Mouse (Mus musculus) frontal cortex, adult (tissue): ENCODE results near the gene Brcc3.

ENCODE experiments used
- ATAC-seq: cut with Nextera tagmentation; 2 replicates; pipeline ENCODE4 v1.9.2; 2017; ENCODE audit warnings: mild to moderate bottlenecking, moderate library complexity, mixed read lengths; ENCODE audit not compliant: low TSS enrichment

Gene Brcc3

GRCm38 (mm10) chrX:75415936-75416785 is at the start of gene Brcc3, which contains the start of the genes Cmc4 and Mtcp1:
Gene Brcc3 (plus strand): TSS chrX:75416628.
Gene Cmc4 (minus strand): TSS chrX:75416584.
Gene Mtcp1 (minus strand): TSS chrX:75416588.
- ATAC-seq, result peak; percentile 100

- no peak for ATAC-seq
These were observed 46.2 kb upstream of the Brcc3 start for GRCm38 (mm10) chrX:75370197-75370596.

GRCm38 (mm10) chrX:75372666-75373425 is 43.6 kb upstream of the Brcc3 start:
- no peak for ATAC-seq

GRCm38 (mm10) chrX:75376815-75377214 is 39.6 kb upstream of the Brcc3 start:
- ATAC-seq, result no peak

GRCm38 (mm10) chrX:75381176-75381575 is 35.3 kb upstream of the Brcc3 start:
- ATAC-seq, result no peak

- ATAC-seq, result no peak
These were observed 34.7 kb upstream of the Brcc3 start for GRCm38 (mm10) chrX:75381699-75382098.

GRCm38 (mm10) chrX:75382195-75382771 is 34.1 kb upstream of the Brcc3 start, which contains the start of the genes Fundc2 and F8:
Gene Fundc2 (plus strand): TSS chrX:75382399.
Gene F8 (minus strand): TSS chrX:75382615.
- ATAC-seq, result peak; percentile 97

GRCm38 (mm10) chrX:75399471-75399870 is 17.0 kb upstream of the Brcc3 start:
- ATAC-seq, result no peak

- ATAC-seq, result no peak
These were observed 13.8 kb upstream of the Brcc3 start for GRCm38 (mm10) chrX:75402668-75403067.

GRCm38 (mm10) chrX:75403350-75403749 is 13.1 kb upstream of the Brcc3 start:
- ATAC-seq, result no peak

- no peak for ATAC-seq
These were observed 6.7 kb upstream of the Brcc3 start for GRCm38 (mm10) chrX:75409711-75410110.

GRCm38 (mm10) chrX:75454597-75454996 is 38.2 kb downstream of the Brcc3 start:
- no peak for ATAC-seq

- ATAC-seq, result peak; percentile 98
These were observed 58.8 kb downstream of the Brcc3 start for GRCm38 (mm10) chrX:75475182-75475644.

GRCm38 (mm10) chrX:75489886-75490285 is 73.5 kb downstream of the Brcc3 start:
- no peak for ATAC-seq
